Mouse (Mus musculus) lung, postnatal 0 days (tissue): ENCODE measurements at regions not wholly inside any gene's neighbourhood (a gene's known extent, or its start where the extent isn't known, plus 50 kb on each side); places are given as distances from the start of the nearest gene placed in this dataset.

Source experiments
- CTCF ChIP-seq: IDR thresholded peaks from 2 replicates; pipeline ENCODE4 v1.5.1; 2016; ENCODE audit warnings: antibody characterized with exemption, mild to moderate bottlenecking
- EP300 ChIP-seq: IDR thresholded peaks from 2 replicates; pipeline ENCODE4 v1.6.1; 2016; ENCODE audit warnings: antibody characterized with exemption, mild to moderate bottlenecking, control low read depth

DNA sequence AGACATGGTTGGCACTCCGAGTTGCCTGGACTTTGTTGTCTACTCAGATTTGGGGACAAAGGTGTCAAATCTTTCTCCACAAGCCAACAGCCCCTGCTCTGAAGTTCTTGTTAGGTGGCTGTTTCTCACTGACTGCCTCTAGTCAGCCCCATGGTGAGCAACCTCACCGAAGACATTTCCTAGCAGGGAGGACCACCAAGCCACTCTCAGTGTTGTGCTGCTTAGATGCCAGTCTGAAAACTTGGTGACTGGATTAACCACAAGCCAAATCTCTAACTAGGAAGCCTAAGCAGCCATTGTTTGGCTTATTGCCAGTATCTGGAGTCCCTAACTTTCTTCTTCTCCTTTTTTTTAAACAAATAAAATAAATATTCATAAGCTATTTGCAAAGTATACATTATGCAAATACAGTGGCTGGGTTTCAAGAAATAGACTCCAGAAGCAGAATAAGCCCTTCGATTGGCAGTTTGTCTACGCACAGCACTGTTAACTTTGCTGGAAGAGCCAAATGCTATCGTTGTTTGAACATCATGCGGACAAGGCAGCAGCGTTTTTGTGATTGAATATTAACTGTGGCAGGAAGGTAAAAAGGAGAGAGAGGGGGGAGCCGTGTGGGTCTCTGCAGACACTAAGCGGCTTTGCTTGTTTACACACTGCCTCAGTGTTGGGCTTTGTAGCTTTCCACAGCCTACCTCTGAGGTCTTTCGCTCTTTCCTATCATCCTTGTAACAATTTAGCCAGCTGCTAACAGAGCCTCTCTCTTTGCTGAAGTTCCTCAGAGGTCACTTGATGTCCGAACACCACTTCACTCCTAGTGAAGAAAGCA lies 257.4 kb downstream of the Disc1 start:
- TF ChIP-seq CTCF (no peak), EP300 (no peak)
